Mouse (Mus musculus): Measurements from ENCODE around the gene Lypd5. TPM values are rescaled to one million over a fixed set of nuclear protein-coding genes. Genes with fewer than 3 reads are reported as not detected.

Lypd5 gene
- polyA plus RNA-seq, 1 experiment: not detected

- H3K9ac ChIP-seq (ENCODE audit: low read depth, poor library complexity, severe bottlenecking): no peak overlapping the region
- H3K4me1 ChIP-seq (ENCODE audit: control insufficient read depth, insufficient read depth, low read length): peaks cover 2% of the 10 kb centered on the region
- no peak for TF ChIP-seq EP300 (IDR thresholded peaks at IDR 0.05; ENCODE audit: insufficient read depth, low read depth, low read length)
- no peak for TF ChIP-seq CTCF (IDR thresholded peaks at IDR 0.05; ENCODE audit: low read depth, low read length)
- TF ChIP-seq POLR2A (IDR thresholded peaks at IDR 0.05; ENCODE audit: insufficient read depth, low read length): no peak
- no peaks in the 10 kb centered on the region for H3K27me3 ChIP-seq (ENCODE audit: control insufficient read depth, insufficient read depth, low read length, poor library complexity, severe bottlenecking)
- H3K9me3 ChIP-seq (replicated peaks; ENCODE audit: control insufficient read depth, insufficient read depth, low read length, poor library complexity, severe bottlenecking): peaks cover 4% of the 10 kb centered on the region
- no peak overlapping the region for H3K27ac ChIP-seq (ENCODE audit: insufficient read depth, low read length)
- no peak overlapping the region for H3K4me3 ChIP-seq (ENCODE audit: low read depth, low read length)
- H3K36me3 ChIP-seq (ENCODE audit: control insufficient read depth, insufficient read depth, low read length, poor library complexity, severe bottlenecking): no peaks in the 10 kb centered on the region
Observed at GRCm38 (mm10) chr7:24318942-24319341, 30.1 kb upstream of the Lypd5 start.

GRCm38 (mm10) chr7:24322593-24322992, 26.4 kb upstream of the Lypd5 start:
- no peaks in the 10 kb centered on the region for H3K36me3 ChIP-seq (ENCODE audit: control insufficient read depth, insufficient read depth, low read length, poor library complexity, severe bottlenecking)
- H3K27me3 ChIP-seq (ENCODE audit: control insufficient read depth, insufficient read depth, low read length, poor library complexity, severe bottlenecking): no peaks in the 10 kb centered on the region
- no peaks in the 10 kb centered on the region for H3K4me1 ChIP-seq (ENCODE audit: control insufficient read depth, insufficient read depth, low read length)
- no peak overlapping the region for H3K9ac ChIP-seq (ENCODE audit: low read depth, poor library complexity, severe bottlenecking)
- H3K4me3 ChIP-seq (ENCODE audit: low read depth, low read length): no peak overlapping the region
- TF ChIP-seq EP300 (IDR thresholded peaks at IDR 0.05; ENCODE audit: insufficient read depth, low read depth, low read length): no peak
- TF ChIP-seq POLR2A (IDR thresholded peaks at IDR 0.05; ENCODE audit: insufficient read depth, low read length): no peak
- no peak for TF ChIP-seq CTCF (IDR thresholded peaks at IDR 0.05; ENCODE audit: low read depth, low read length)
- H3K9me3 ChIP-seq (replicated peaks; ENCODE audit: control insufficient read depth, insufficient read depth, low read length, poor library complexity, severe bottlenecking): peaks cover 10% of the 10 kb centered on the region
- no peak overlapping the region for H3K27ac ChIP-seq (ENCODE audit: insufficient read depth, low read length)

- H3K9ac ChIP-seq (ENCODE audit: low read depth, poor library complexity, severe bottlenecking): no peak overlapping the region
- no peaks in the 10 kb centered on the region for H3K4me1 ChIP-seq (ENCODE audit: control insufficient read depth, insufficient read depth, low read length)
- no peaks in the 10 kb centered on the region for H3K27me3 ChIP-seq (ENCODE audit: control insufficient read depth, insufficient read depth, low read length, poor library complexity, severe bottlenecking)
- no peak overlapping the region for H3K27ac ChIP-seq (ENCODE audit: insufficient read depth, low read length)
- no peaks in the 10 kb centered on the region for H3K36me3 ChIP-seq (ENCODE audit: control insufficient read depth, insufficient read depth, low read length, poor library complexity, severe bottlenecking)
- TF ChIP-seq CTCF (IDR thresholded peaks at IDR 0.05; ENCODE audit: low read depth, low read length) (no peak), EP300 (IDR thresholded peaks at IDR 0.05; ENCODE audit: insufficient read depth, low read depth, low read length) (no peak), POLR2A (IDR thresholded peaks at IDR 0.05; ENCODE audit: insufficient read depth, low read length) (no peak)
- H3K4me3 ChIP-seq (ENCODE audit: low read depth, low read length): no peak overlapping the region
- H3K9me3 ChIP-seq (replicated peaks; ENCODE audit: control insufficient read depth, insufficient read depth, low read length, poor library complexity, severe bottlenecking): peaks cover 10% of the 10 kb centered on the region
Observed at GRCm38 (mm10) chr7:24325197-24325596, 23.8 kb upstream of the Lypd5 start.

- TF ChIP-seq EP300 (IDR thresholded peaks at IDR 0.05; ENCODE audit: insufficient read depth, low read depth, low read length) (no peak), POLR2A (IDR thresholded peaks at IDR 0.05; ENCODE audit: insufficient read depth, low read length) (no peak), CTCF (IDR thresholded peaks at IDR 0.05; ENCODE audit: low read depth, low read length) (peak; percentile 4)
- Histone ChIP-seq H3K36me3 (ENCODE audit: control insufficient read depth, insufficient read depth, low read length, poor library complexity, severe bottlenecking) (no peaks in the 10 kb centered on the region), H3K27me3 (ENCODE audit: control insufficient read depth, insufficient read depth, low read length, poor library complexity, severe bottlenecking) (no peaks in the 10 kb centered on the region), H3K4me3 (ENCODE audit: low read depth, low read length) (peak overlapping the region; percentile 59), H3K9me3 (replicated peaks; ENCODE audit: control insufficient read depth, insufficient read depth, low read length, poor library complexity, severe bottlenecking) (peaks cover 10% of the 10 kb centered on the region), H3K9ac (ENCODE audit: low read depth, poor library complexity, severe bottlenecking) (peak overlapping the region; percentile 24), H3K4me1 (ENCODE audit: control insufficient read depth, insufficient read depth, low read length) (no peaks in the 10 kb centered on the region), H3K27ac (ENCODE audit: insufficient read depth, low read length) (no peak overlapping the region)
Observed at GRCm38 (mm10) chr7:24325675-24326128, 23.3 kb upstream of the Lypd5 start.

GRCm38 (mm10) chr7:24326273-24327135, 22.5 kb upstream of the Lypd5 start:
- Histone ChIP-seq H3K4me1 (ENCODE audit: control insufficient read depth, insufficient read depth, low read length) (no peaks in the 10 kb centered on the region), H3K4me3 (ENCODE audit: low read depth, low read length) (no peak overlapping the region), H3K27ac (ENCODE audit: insufficient read depth, low read length) (no peak overlapping the region), H3K9ac (ENCODE audit: low read depth, poor library complexity, severe bottlenecking) (peak overlapping the region; percentile 24), H3K36me3 (ENCODE audit: control insufficient read depth, insufficient read depth, low read length, poor library complexity, severe bottlenecking) (no peaks in the 10 kb centered on the region), H3K27me3 (ENCODE audit: control insufficient read depth, insufficient read depth, low read length, poor library complexity, severe bottlenecking) (no peaks in the 10 kb centered on the region), H3K9me3 (replicated peaks; ENCODE audit: control insufficient read depth, insufficient read depth, low read length, poor library complexity, severe bottlenecking) (peaks cover 10% of the 10 kb centered on the region)
- TF ChIP-seq EP300 (IDR thresholded peaks at IDR 0.05; ENCODE audit: insufficient read depth, low read depth, low read length) (no peak), POLR2A (IDR thresholded peaks at IDR 0.05; ENCODE audit: insufficient read depth, low read length) (no peak), CTCF (IDR thresholded peaks at IDR 0.05; ENCODE audit: low read depth, low read length) (no peak)

Data from ES-Bruce4 (cell line).